In the genomic region with DNA sequence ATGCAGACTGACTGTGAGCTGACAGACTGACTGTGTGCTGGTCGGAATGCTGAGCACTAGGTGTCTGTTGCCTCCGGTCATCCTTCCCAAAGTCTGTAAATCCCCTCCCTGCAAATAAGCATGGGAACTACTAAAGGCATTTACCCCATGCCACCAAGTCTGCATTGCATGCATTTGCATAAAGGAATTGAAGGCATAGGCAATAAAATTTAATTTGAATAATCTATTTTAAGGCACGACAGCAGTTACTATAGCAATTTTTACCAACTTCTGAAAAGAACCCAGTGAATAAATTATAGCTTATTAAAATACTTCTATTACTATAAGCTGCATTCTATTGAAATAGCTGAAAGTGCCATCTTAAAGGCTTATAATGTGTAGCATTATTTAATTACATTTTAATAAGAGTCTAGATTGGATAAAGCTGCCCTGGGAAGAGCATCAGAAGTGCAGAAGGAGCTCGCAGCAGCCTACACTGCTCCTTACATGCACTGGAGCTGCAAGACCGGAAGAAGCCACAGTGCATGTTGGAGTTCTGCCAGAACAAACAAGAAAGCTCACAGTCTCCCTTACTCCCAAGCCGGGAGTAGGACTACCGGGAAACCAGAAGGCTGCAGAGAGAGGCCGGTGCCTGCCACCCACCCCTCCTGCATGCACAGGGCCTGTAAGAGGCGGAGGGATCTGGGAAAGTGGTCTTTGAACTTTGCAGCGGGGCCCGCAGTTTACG, we compare ENCODE assay signal across 9 mouse cellular contexts. TPM values are rescaled to one million over a fixed set of nuclear protein-coding genes. Genes with fewer than 3 reads are reported as not detected.
DNase-seq lines count a peak whose midpoint lies in the region; ATAC-seq lines count a peak whose summit lies in the region.
"Had no signal": no experiment of that assay in that cellular context is flagged by ENCODE, and none has a peak within 500 bp of the region (broad histone marks: within the 10 kb centered on the region; RNA-seq: fewer than 3 reads in every experiment).

No protein-coding gene starts in this region.

- DNase-seq in adrenal gland, adult (ENCODE audit: inconsistent age in 2 of 2, low spot score in 1 of 2) = peak; percentile 29 to 69
- no peak for DNase-seq in adrenal gland, adult 18-20 months (ENCODE audit: low spot score in 2 of 2)
- DNase-seq in NIH3T3 (ENCODE audit: low read depth) = peak; percentile 50
- no peak for DNase-seq in urinary bladder, postnatal 10 days (ENCODE audit: low spot score)
- DNase-seq in cerebellum, postnatal 25 days = no peak
- DNase-seq in layer of hippocampus, postnatal 10 days (ENCODE audit: low spot score in 2 of 2) = no peak

- H3K9me3 ChIP-seq in intestine, embryonic 16.5 days (ENCODE audit: control insufficient read depth, low read length) = no peaks in the 10 kb centered on the region
- no peaks in the 10 kb centered on the region for H3K9me3 ChIP-seq in liver, embryonic 15.5 days (replicated peaks)

- peaks cover 12% of the 10 kb centered on the region for H3K4me1 ChIP-seq in intestine, embryonic 16.5 days (ENCODE audit: control insufficient read depth, insufficient read depth, low read length)
- no peaks in the 10 kb centered on the region for H3K4me1 ChIP-seq in liver, embryonic 15.5 days (replicated peaks)

- 35% methylated on average over 12 of the region's 12 CpGs for WGBS in intestine, embryonic 16.5 days
- 56% methylated on average over 12 of the region's 12 CpGs for WGBS in liver, embryonic 15.5 days (ENCODE audit: insufficient replicate concordance)

- H3K27me3 ChIP-seq in intestine, embryonic 16.5 days (replicated peaks; ENCODE audit: control insufficient read depth, insufficient read depth, low read length) = no peaks in the 10 kb centered on the region
- no peaks in the 10 kb centered on the region for H3K27me3 ChIP-seq in liver, embryonic 15.5 days

- peak overlapping the region; percentile 48 for H3K9ac ChIP-seq in intestine, embryonic 16.5 days (ENCODE audit: low read depth, low read length)
- H3K9ac ChIP-seq in liver, embryonic 15.5 days = no peak overlapping the region

- peak overlapping the region; percentile 43 for H3K4me2 ChIP-seq in intestine, embryonic 16.5 days (ENCODE audit: low read depth, low read length)
- peak overlapping the region; percentile 32; the same call in 1 of the 2 replicates for H3K4me2 ChIP-seq in liver, embryonic 15.5 days

- H3K4me3 ChIP-seq in intestine, embryonic 16.5 days (ENCODE audit: low read length) = peak overlapping the region; percentile 30
- H3K4me3 ChIP-seq in liver, embryonic 15.5 days (replicated peaks) = no peak overlapping the region

- peak; percentile 92 for ATAC-seq in intestine, embryonic 16.5 days
- ATAC-seq in liver, embryonic 15.5 days (ENCODE audit: insufficient read depth) = peak; percentile 44; the same call in 1 of the 2 replicates

- H3K36me3 ChIP-seq in intestine, embryonic 16.5 days (ENCODE audit: control insufficient read depth, insufficient read depth, low read length) = no peaks in the 10 kb centered on the region
- H3K36me3 ChIP-seq in liver, embryonic 15.5 days (replicated peaks) = no peaks in the 10 kb centered on the region

- peak overlapping the region; percentile 57 for H3K27ac ChIP-seq in intestine, embryonic 16.5 days (ENCODE audit: low read length)
- H3K27ac ChIP-seq in liver, embryonic 15.5 days (replicated peaks) = no peak overlapping the region

RNA-seq across cellular contexts. Expression of gene Myoz2, which starts 58.3 kb away (rescaled TPM):
- under 1 TPM in 1 of 2 experiments, not detected in 1; 0.42 TPM for total RNA-seq in adrenal gland, adult 18-20 months (2021)
- 0.45 and 0.59 TPM in 2 replicates for polyA plus RNA-seq in intestine, embryonic 16.5 days (2015; fragmentation: Nextera tagmentation; extraction: Ambion mirVana)
- 2.2 and 2.8 TPM in 2 replicates for polyA plus RNA-seq in liver, embryonic 15.5 days (2015; fragmentation: Nextera tagmentation; extraction: Ambion mirVana)
- total RNA-seq in layer of hippocampus, postnatal 10 days (2021) = not detected
- total RNA-seq: neutrophil, adult 5-6 weeks had no signal

Comparison
In these comparisons a context has a peak if more than half of its experiments do, and no peak if none do; other contexts are left out.
1. DNase-seq: peak in adrenal gland, adult (2 of 2) and NIH3T3 (single experiment); none in adrenal gland, adult 18-20 months (0 of 2), urinary bladder, postnatal 10 days (single experiment), cerebellum, postnatal 25 days (0 of 2) and layer of hippocampus, postnatal 10 days (0 of 2).